Mouse (Mus musculus): ENCODE results near the gene Irs2.

- TF ChIP-seq CTCF (IDR thresholded peaks at IDR 0.05; ENCODE audit: low read depth, low read length) = no peak
- TF ChIP-seq POLR2A (IDR thresholded peaks at IDR 0.05; ENCODE audit: borderline replicate concordance, low read depth, low read length) = no peak
These were observed 55.6 kb downstream of the Irs2 start for GRCm38 (mm10) chr8:10952706-10953105.

All from bone marrow macrophage, adult 2 months (primary cell).